Mouse (Mus musculus) WW6 (cell line): ENCODE results near the gene Ppfibp2.

Experiments
- DNase-seq: peaks from one replicate; pipeline ENCODE4 v3.0.0-alpha.2; 2013; ENCODE audit warnings: low read depth, low spot score

Gene Ppfibp2

GRCm38 (mm10) chr7:107618028-107618992 is 23.3 kb downstream of the Ppfibp2 start:
- peak; percentile 9 for DNase-seq

- DNase-seq: no peak
These were observed 24.2 kb downstream of the Ppfibp2 start for GRCm38 (mm10) chr7:107619225-107619624.

- no peak for DNase-seq
These were observed 25.1 kb downstream of the Ppfibp2 start for GRCm38 (mm10) chr7:107620137-107620536.

GRCm38 (mm10) chr7:107624432-107624831 is 29.4 kb downstream of the Ppfibp2 start:
- DNase-seq: no peak

- no peak for DNase-seq
These were observed 30.1 kb downstream of the Ppfibp2 start, which contains the start of gene 5330417H12Rik for GRCm38 (mm10) chr7:107625061-107625460. Gene 5330417H12Rik (minus strand): TSS chr7:107625161.

- no peak for DNase-seq
These were observed 30.8 kb downstream of the Ppfibp2 start for GRCm38 (mm10) chr7:107625781-107626180.

- no peak for DNase-seq
These were observed 33.4 kb downstream of the Ppfibp2 start for GRCm38 (mm10) chr7:107628383-107628782.

GRCm38 (mm10) chr7:107633201-107633600 is 38.2 kb downstream of the Ppfibp2 start:
- DNase-seq: no peak

GRCm38 (mm10) chr7:107637398-107637797 is 42.4 kb downstream of the Ppfibp2 start:
- DNase-seq: no peak

- no peak for DNase-seq
These were observed 43.0 kb downstream of the Ppfibp2 start for GRCm38 (mm10) chr7:107638026-107638425.

- DNase-seq: no peak
These were observed 47.7 kb downstream of the Ppfibp2 start for GRCm38 (mm10) chr7:107642586-107643275.

GRCm38 (mm10) chr7:107644987-107645386 is 50.0 kb downstream of the Ppfibp2 start:
- DNase-seq: no peak

GRCm38 (mm10) chr7:107648937-107649688 is 54.1 kb downstream of the Ppfibp2 start:
- DNase-seq: no peak

- no peak for DNase-seq
These were observed 55.0 kb downstream of the Ppfibp2 start for GRCm38 (mm10) chr7:107649990-107650389.

- DNase-seq: no peak
These were observed 56.8 kb downstream of the Ppfibp2 start for GRCm38 (mm10) chr7:107651821-107652220.

GRCm38 (mm10) chr7:107656451-107656850 is 61.4 kb downstream of the Ppfibp2 start:
- DNase-seq: no peak

- DNase-seq: no peak
These were observed 64.3 kb downstream of the Ppfibp2 start for GRCm38 (mm10) chr7:107659186-107659918.

GRCm38 (mm10) chr7:107661189-107661842 is 66.3 kb downstream of the Ppfibp2 start:
- peak; percentile 16 for DNase-seq

GRCm38 (mm10) chr7:107661843-107662281 is 66.9 kb downstream of the Ppfibp2 start:
- no peak for DNase-seq

- no peak for DNase-seq
These were observed 68.6 kb downstream of the Ppfibp2 start for GRCm38 (mm10) chr7:107663621-107664020.
